Mouse (Mus musculus) forebrain, embryonic 12.5 days (tissue): ENCODE data around the gene Fam32a. TPM values are rescaled to one million over a fixed set of nuclear protein-coding genes. Genes with fewer than 3 reads are reported as not detected.

Source experiments
- ATAC-seq: fragments of 200-750 bp; cut with Nextera tagmentation; 2 replicates; pipeline ENCODE4 v1.8.0; 2017; ENCODE audit warnings: moderate TSS enrichment; ENCODE audit not compliant: low FRiP score
- H3K27ac ChIP-seq: fragments of 300-500 bp; sonication (generic); 2 replicates; pipeline ENCODE4 v1.5.1; 2016; ENCODE audit warnings: mild to moderate bottlenecking
- H3K27me3 ChIP-seq: fragments of 300-500 bp; sonication (generic); 2 replicates; pipeline ENCODE4 v1.6.1; 2016; ENCODE audit warnings: mild to moderate bottlenecking
- H3K36me3 ChIP-seq: fragments of 300-500 bp; sonication (generic); replicated peaks from 2 replicates; pipeline ENCODE4 v1.6.1; 2016; ENCODE audit warnings: mild to moderate bottlenecking
- H3K4me1 ChIP-seq: fragments of 300-500 bp; sonication (generic); 2 replicates; pipeline ENCODE4 v1.6.1; 2016
- H3K4me2 ChIP-seq: fragments of 300-500 bp; sonication (generic); 2 replicates; pipeline ENCODE4 v1.6.1; 2016; ENCODE audit warnings: mild to moderate bottlenecking, moderate library complexity
- H3K4me3 ChIP-seq: fragments of 300-500 bp; sonication (generic); replicated peaks from 2 replicates; pipeline ENCODE4 v1.5.1; 2016; ENCODE audit warnings: mild to moderate bottlenecking
- H3K9ac ChIP-seq: fragments of 300-500 bp; sonication (generic); 2 replicates; pipeline ENCODE4 v1.6.1; 2016; ENCODE audit warnings: mild to moderate bottlenecking
- H3K9me3 ChIP-seq: fragments of 300-500 bp; sonication (generic); 2 replicates; pipeline ENCODE4 v1.6.1; 2016
- WGBS: fragments of 180-500 bp; shearing (Covaris S2); methylation state at CpG from one replicate; pipeline ENCODE4 v1.1.7; 2016; 5-methylcytosine and 5-hydroxymethylcytosine counted together
- polyA plus RNA-seq: library from polyadenylated mRNA; unstranded; fragments of >200 nt; fragmentation: Nextera tagmentation; extraction: Ambion mirVana; gene quantifications from 2 replicates; pipeline ENCODE4 v1.2.1, GENCODE M21; 2016

Fam32a gene
- polyA plus RNA-seq, 1 experiment from 2014 or later = 78.2 TPM

DNA sequence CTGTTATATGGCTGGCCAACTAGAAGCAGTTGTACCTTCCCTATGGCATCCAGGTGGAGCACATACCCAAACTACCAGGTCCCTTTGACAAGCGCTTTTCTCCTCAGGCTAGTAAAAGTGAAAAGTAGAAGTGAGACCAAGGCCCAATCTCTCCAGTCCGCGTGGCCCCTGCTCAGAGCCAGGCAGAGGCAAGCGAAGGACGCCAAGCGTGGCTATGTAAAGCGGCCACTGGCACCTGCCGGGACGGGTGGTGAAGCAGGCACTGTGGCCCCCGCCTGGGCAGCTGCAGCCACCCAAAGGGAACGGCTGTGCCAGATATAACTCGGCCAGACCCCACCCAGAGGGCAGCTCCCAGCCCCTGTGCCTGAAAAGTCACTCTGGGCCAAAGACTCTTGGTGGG, 51.1 kb downstream of the Fam32a start:
- 89% methylated on average over 12 of the region's 12 CpGs for WGBS
- Histone ChIP-seq H3K4me3 (no peak overlapping the region), H3K27ac (no peak overlapping the region), H3K4me2 (no peak overlapping the region), H3K9ac (no peak overlapping the region), H3K27me3 (peaks cover 5% of the 10 kb centered on the region; the same call in 1 of the 2 replicates), H3K4me1 (no peaks in the 10 kb centered on the region), H3K36me3 (no peaks in the 10 kb centered on the region), H3K9me3 (no peaks in the 10 kb centered on the region)
- no peak for ATAC-seq

DNA sequence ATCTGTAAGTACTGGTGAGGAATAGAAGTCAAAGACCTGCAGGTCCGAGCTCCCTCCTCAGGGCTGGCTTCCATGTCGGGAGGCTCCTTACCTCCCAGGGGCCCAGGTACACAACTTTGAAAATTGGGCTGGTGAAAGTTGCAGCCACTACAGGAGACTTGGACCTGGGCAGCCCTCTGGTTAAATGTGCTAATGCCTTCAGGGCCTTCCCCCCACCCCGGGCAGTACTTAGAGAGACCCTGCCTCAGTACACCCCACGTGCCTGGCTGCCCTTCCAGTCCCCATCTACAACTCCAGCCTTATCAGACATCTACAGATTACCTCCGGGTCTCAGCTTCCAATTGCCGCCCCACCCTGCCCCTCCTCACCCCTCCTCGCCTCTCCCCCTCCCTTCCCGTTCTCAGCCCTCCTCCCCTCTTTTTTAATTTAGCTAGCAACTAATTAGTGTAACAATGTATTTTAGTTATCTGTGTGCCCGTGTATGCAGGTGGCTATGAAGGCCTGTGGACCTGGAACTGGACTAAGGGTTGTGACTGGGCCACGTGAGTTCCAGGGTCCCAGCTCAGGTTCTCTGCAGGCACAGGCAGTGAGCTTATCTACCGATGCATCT, 51.6 kb downstream of the Fam32a start:
- H3K27me3 ChIP-seq = peaks cover 5% of the 10 kb centered on the region; the same call in 1 of the 2 replicates
- no peaks in the 10 kb centered on the region for H3K9me3 ChIP-seq
- H3K4me2 ChIP-seq = no peak overlapping the region
- no peak for ATAC-seq
- no peaks in the 10 kb centered on the region for H3K4me1 ChIP-seq
- H3K36me3 ChIP-seq = no peaks in the 10 kb centered on the region
- no peak overlapping the region for H3K4me3 ChIP-seq
- WGBS = 80% methylated on average over 11 of the region's 11 CpGs
- no peak overlapping the region for H3K27ac ChIP-seq
- no peak overlapping the region for H3K9ac ChIP-seq

DNA sequence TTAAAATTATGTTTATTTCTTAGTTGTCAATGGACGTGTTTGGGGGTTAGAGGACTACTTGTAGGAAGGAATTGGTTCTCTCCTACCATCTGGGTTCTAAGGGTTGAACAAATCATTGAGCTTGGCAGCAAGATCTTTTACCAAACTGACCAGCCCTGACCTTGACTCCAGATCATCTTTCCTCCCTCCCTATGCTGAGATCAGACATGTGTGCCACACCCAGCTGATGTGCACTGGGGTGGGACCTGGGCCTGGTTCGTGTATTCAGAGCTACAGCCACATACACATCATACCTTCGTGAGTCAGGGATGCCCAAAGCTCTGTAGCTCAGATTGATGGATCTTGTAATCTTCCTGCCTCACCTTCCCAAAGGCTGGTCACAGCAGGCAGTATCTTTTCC, 52.2 kb downstream of the Fam32a start:
- no peak for ATAC-seq
- Histone ChIP-seq H3K9me3 (no peaks in the 10 kb centered on the region), H3K27ac (no peak overlapping the region), H3K27me3 (peaks cover 5% of the 10 kb centered on the region; the same call in 1 of the 2 replicates), H3K9ac (no peak overlapping the region), H3K4me2 (no peak overlapping the region), H3K4me1 (no peaks in the 10 kb centered on the region), H3K36me3 (no peaks in the 10 kb centered on the region), H3K4me3 (no peak overlapping the region)
- WGBS = 83% methylated on average over 3 of the region's 3 CpGs

DNA sequence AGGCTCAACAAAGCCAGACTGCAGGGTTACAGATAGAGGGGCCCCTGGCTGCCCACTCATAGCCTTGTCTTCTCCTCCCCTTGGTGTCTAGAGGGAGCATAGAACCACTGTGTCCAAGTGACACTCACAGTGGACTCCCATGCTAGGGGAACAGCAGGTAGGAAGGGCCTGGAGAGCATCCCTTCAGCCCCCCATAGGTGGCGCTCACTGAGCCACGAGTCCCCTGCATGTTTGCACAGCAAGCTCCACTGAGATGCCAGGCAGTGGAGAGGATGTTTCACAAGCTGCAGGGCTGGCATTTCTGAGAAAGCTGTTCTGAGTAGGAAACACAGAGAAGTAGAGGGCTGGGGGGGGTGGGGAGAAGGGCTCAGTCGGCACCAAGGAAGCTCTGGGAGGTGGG, 52.8 kb downstream of the Fam32a start:
- no peak overlapping the region for H3K4me2 ChIP-seq
- H3K27me3 ChIP-seq = peaks cover 5% of the 10 kb centered on the region; the same call in 1 of the 2 replicates
- no peaks in the 10 kb centered on the region for H3K4me1 ChIP-seq
- no peak overlapping the region for H3K27ac ChIP-seq
- no peak for ATAC-seq
- H3K9ac ChIP-seq = no peak overlapping the region
- no peaks in the 10 kb centered on the region for H3K36me3 ChIP-seq
- no peaks in the 10 kb centered on the region for H3K9me3 ChIP-seq
- no peak overlapping the region for H3K4me3 ChIP-seq
- 20% methylated on average over 3 of the region's 3 CpGs for WGBS

DNA sequence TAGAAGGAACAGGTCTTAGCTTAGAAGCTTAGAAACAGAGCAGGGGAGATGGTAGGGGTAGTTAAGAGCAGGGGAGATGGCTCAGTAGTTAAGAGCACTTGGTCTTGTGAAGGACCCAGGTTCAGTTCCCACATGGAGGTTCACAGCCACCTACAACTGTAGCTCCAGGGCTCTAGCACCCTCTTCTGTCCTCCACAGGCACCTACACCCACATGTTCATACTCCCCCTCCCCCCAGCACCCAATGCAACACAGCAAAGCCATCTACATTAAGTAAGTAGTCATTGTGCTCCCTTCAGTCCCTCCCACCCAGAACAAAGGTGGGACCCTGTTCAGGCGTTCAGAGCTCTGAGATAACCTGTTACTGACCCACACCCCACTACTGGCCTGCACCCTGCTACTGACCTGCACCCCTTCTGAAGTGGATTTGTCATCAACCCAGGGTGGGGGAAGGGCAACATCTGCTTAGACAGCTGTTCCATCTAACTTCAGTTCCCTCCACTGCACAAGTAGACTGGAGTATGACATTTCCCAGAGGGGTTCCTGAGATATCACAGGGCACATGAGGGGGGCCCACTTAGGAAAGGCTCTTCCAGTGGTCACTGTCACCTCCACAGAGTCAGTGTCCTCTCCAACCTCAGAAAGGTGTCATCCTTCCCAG, 53.7 kb downstream of the Fam32a start:
- no peak for ATAC-seq
- peaks cover 5% of the 10 kb centered on the region; the same call in 1 of the 2 replicates for H3K27me3 ChIP-seq
- H3K27ac ChIP-seq = no peak overlapping the region
- no peaks in the 10 kb centered on the region for H3K9me3 ChIP-seq
- H3K4me1 ChIP-seq = no peaks in the 10 kb centered on the region
- no peaks in the 10 kb centered on the region for H3K36me3 ChIP-seq
- 75% methylated on average over 1 of the region's 1 CpGs for WGBS
- H3K9ac ChIP-seq = no peak overlapping the region
- no peak overlapping the region for H3K4me3 ChIP-seq
- H3K4me2 ChIP-seq = no peak overlapping the region

DNA sequence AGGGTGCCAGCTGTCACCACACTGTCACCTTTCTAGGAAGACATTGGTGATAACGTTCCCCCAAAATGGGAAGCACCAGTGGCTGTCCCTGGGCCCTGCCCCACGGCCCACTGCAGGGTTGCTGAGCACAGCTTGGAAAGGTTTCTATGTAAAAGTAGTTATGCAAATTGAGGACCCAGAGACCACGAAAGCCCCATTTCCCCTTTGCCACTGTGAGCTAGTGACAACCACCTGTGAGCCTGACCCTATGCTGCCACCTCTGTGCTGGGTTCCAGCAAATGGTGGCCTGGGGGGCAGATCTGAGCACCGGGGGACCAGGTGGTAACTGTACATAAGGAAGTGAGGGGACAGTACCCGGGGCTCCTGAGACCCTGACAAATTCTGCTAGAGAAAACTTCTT, 54.3 kb downstream of the Fam32a start:
- no peak overlapping the region for H3K4me3 ChIP-seq
- peaks cover 5% of the 10 kb centered on the region; the same call in 1 of the 2 replicates for H3K27me3 ChIP-seq
- WGBS = 76% methylated on average over 5 of the region's 5 CpGs
- no peak overlapping the region for H3K9ac ChIP-seq
- no peaks in the 10 kb centered on the region for H3K9me3 ChIP-seq
- ATAC-seq = no peak
- H3K4me2 ChIP-seq = no peak overlapping the region
- H3K27ac ChIP-seq = no peak overlapping the region
- H3K36me3 ChIP-seq = no peaks in the 10 kb centered on the region
- H3K4me1 ChIP-seq = no peaks in the 10 kb centered on the region

Other genes starting within 250 kb of the Fam32a start
- gene Cyp4f18, start 210.1 kb upstream of the Fam32a start, polyA plus RNA-seq = 0.35 and 1.6 TPM in 2 replicates
- not detected in 2 replicates for gene Olfr372, start 178.5 kb upstream of the Fam32a start, polyA plus RNA-seq
- not detected in 2 replicates for gene Olfr373, start 136.6 kb upstream of the Fam32a start, polyA plus RNA-seq
- 0.04 TPM in 1 of 2 replicates, not detected in the other for gene Olfr374, start 112.7 kb upstream of the Fam32a start, polyA plus RNA-seq
- 416 and 424 TPM in 2 replicates for gene Tpm4, start 84.8 kb upstream of the Fam32a start, polyA plus RNA-seq
- gene Rab8a, start 58.5 kb upstream of the Fam32a start, polyA plus RNA-seq = 121 and 127 TPM in 2 replicates
- not detected in 2 replicates for gene Hsh2d, start 30.1 kb upstream of the Fam32a start, polyA plus RNA-seq
- gene Cib3, start 6.9 kb upstream of the Fam32a start, polyA plus RNA-seq = not detected in 2 replicates
- gene Gm11034, start 6.1 kb upstream of the Fam32a start, polyA plus RNA-seq = not detected in 2 replicates
- gene Ap1m1, start 20.3 kb downstream of the Fam32a start, polyA plus RNA-seq = 193 and 196 TPM in 2 replicates
- 34.4 and 36.6 TPM in 2 replicates for gene Gm10282, start 85.5 kb downstream of the Fam32a start, polyA plus RNA-seq
- 4.6 and 5.0 TPM in 2 replicates for gene Klf2, start 99.3 kb downstream of the Fam32a start, polyA plus RNA-seq
- 73.5 and 74.3 TPM in 2 replicates for gene Eps15l1, start 201.7 kb downstream of the Fam32a start, polyA plus RNA-seq
- gene Calr3, start 224.1 kb downstream of the Fam32a start, polyA plus RNA-seq = 1.1 and 1.6 TPM in 2 replicates
- 16.7 and 16.9 TPM in 2 replicates for gene 1700030K09Rik, start 224.2 kb downstream of the Fam32a start, polyA plus RNA-seq